Mouse (Mus musculus) midbrain, embryonic 14.5 days (tissue): ENCODE results near the gene Ddi2. TPM values are rescaled to one million over a fixed set of nuclear protein-coding genes. Genes with fewer than 3 reads are reported as not detected.

Experiments used
- ATAC-seq: fragments of 200-750 bp; cut with Nextera tagmentation; 2 replicates; pipeline ENCODE4 v1.8.0; 2017; ENCODE audit warnings: moderate number of reproducible peaks, moderate library complexity; ENCODE audit not compliant: low FRiP score, low TSS enrichment
- DNase-seq: peaks from one replicate; pipeline ENCODE4 v3.0.0-alpha.2; 2015
- H3K27ac ChIP-seq: fragments of 300-500 bp; sonication (generic); replicated peaks from 2 replicates; pipeline ENCODE4 v1.5.1; 2014; ENCODE audit warnings: mild to moderate bottlenecking, low read depth, low read length, moderate library complexity
- H3K27me3 ChIP-seq: fragments of 300-500 bp; sonication (generic); 2 replicates; pipeline ENCODE4 v1.6.1; 2014; ENCODE audit warnings: low read length, control low read depth, mixed read lengths; ENCODE audit not compliant: control insufficient read depth, insufficient read depth
- H3K36me3 ChIP-seq: fragments of 300-500 bp; sonication (generic); 2 replicates; pipeline ENCODE4 v1.6.1; 2014; ENCODE audit warnings: low read length, control low read depth; ENCODE audit not compliant: control insufficient read depth, insufficient read depth
- H3K4me1 ChIP-seq: fragments of 300-500 bp; sonication (generic); 2 replicates; pipeline ENCODE4 v1.6.1; 2014; ENCODE audit warnings: mild to moderate bottlenecking, antibody characterized with exemption, low read length, control low read depth; ENCODE audit not compliant: control insufficient read depth, insufficient read depth
- H3K4me2 ChIP-seq: fragments of 300-500 bp; sonication (generic); 2 replicates; pipeline ENCODE4 v1.6.1; 2014; ENCODE audit warnings: mild to moderate bottlenecking, low read length, moderate library complexity
- H3K4me3 ChIP-seq: fragments of 300-500 bp; sonication (generic); replicated peaks from 2 replicates; pipeline ENCODE4 v1.5.1; 2014; ENCODE audit warnings: low read depth, low read length
- H3K9ac ChIP-seq: fragments of 300-500 bp; sonication (generic); replicated peaks from 2 replicates; pipeline ENCODE4 v1.6.1; 2014; ENCODE audit warnings: mild to moderate bottlenecking, low read length, moderate library complexity
- H3K9me3 ChIP-seq: fragments of 300-500 bp; sonication (generic); 2 replicates; pipeline ENCODE4 v1.6.1; 2016; ENCODE audit warnings: low read length, control low read depth, mixed read lengths; ENCODE audit not compliant: control insufficient read depth
- WGBS: fragments of 180-500 bp; shearing (Covaris S2); extraction: QIAGEN DNeasy Blood & Tissue Kit; methylation state at CpG from one replicate; pipeline ENCODE4 v1.1.7; 2014; 5-methylcytosine and 5-hydroxymethylcytosine counted together
- polyA plus RNA-seq: library from polyadenylated mRNA; unstranded; fragments of >200 nt; fragmentation: Nextera tagmentation; extraction: Ambion mirVana; gene quantifications from 2 replicates; pipeline ENCODE4 v1.2.1, GENCODE M21; 2014

The Ddi2 gene
- polyA plus RNA-seq, 1 experiment from 2014 or later, result 12.9 TPM

DNA sequence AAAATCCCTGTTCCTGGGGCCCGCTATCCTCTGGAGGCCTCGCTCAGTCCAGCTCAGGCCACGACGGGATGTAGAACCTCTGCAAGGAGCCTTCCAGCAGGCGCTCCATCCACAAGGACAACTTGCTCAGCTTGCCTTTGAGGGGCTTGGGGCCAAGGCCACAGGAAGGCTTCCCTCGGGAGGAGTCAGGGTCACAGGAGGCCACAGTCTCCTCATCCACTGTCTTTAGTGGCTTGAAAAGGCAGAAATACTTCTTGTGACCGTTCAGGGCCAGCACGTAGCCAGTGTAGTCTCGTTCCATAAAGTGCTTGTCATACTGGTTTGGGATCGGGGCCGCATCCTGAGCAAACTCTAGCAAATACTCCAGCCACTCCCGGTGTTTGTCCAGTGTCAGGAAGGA, 40.3 kb upstream of the Ddi2 start:
- Histone ChIP-seq H3K9me3 (no peaks in the 10 kb centered on the region), H3K36me3 (peaks cover 73% of the 10 kb centered on the region), H3K9ac (no peak overlapping the region), H3K27me3 (no peaks in the 10 kb centered on the region), H3K4me1 (no peaks in the 10 kb centered on the region), H3K27ac (no peak overlapping the region), H3K4me3 (no peak overlapping the region), H3K4me2 (no peak overlapping the region)
- DNase-seq, result no peak
- 94% methylated on average over 12 of the region's 12 CpGs for WGBS
- no peak for ATAC-seq

DNA sequence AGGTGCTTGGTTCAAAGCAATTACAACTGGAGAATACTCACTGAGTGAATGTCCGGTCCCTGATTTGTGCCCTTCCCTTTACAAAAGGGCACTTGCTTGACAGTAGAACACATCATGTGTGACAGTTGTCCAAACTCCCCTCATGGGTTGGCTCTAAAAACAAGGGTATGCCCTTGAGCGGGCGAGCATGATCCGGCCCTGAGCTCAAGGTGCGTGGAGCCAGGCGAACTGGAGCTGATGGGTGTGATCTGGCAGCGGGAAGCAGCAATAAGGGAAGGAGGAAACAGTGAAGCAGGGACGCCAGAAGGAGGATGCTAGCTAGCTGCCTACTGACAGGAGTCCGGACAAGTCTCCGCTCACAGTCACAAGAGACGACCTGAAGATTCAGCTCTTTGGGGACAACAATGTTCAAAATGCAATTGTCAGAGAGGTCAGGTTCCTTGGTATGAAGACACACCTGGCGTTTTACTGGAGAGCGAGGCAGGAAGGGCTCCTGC, 38.9 kb upstream of the Ddi2 start:
- Histone ChIP-seq H3K27me3 (no peaks in the 10 kb centered on the region), H3K36me3 (peaks cover 60% of the 10 kb centered on the region), H3K4me1 (no peaks in the 10 kb centered on the region), H3K4me3 (no peak overlapping the region), H3K9ac (no peak overlapping the region), H3K27ac (no peak overlapping the region), H3K9me3 (no peaks in the 10 kb centered on the region), H3K4me2 (no peak overlapping the region)
- ATAC-seq (no peak), DNase-seq (no peak)
- WGBS, result 95% methylated on average over 13 of the region's 13 CpGs

- no peaks in the 10 kb centered on the region for H3K27me3 ChIP-seq
- H3K36me3 ChIP-seq, result peaks cover 48% of the 10 kb centered on the region
- no peak for DNase-seq
These were observed 37.7 kb upstream of the Ddi2 start for GRCm38 (mm10) chr4:141760942-141761341.

GRCm38 (mm10) chr4:141758874-141759542, 35.8 kb upstream of the Ddi2 start:
- Histone ChIP-seq H3K27ac (no peak overlapping the region), H3K4me1 (no peaks in the 10 kb centered on the region), H3K9me3 (no peaks in the 10 kb centered on the region), H3K9ac (no peak overlapping the region), H3K36me3 (peaks cover 34% of the 10 kb centered on the region), H3K27me3 (no peaks in the 10 kb centered on the region), H3K4me3 (no peak overlapping the region), H3K4me2 (no peak overlapping the region)
- DNase-seq, result no peak
- WGBS, result 75% methylated on average over 6 of the region's 6 CpGs
- no peak for ATAC-seq

More at GRCm38 (mm10) chr4:141760942-141761341, 37.7 kb upstream of the Ddi2 start:
- 90% methylated on average over 4 of the region's 4 CpGs for WGBS
- Histone ChIP-seq H3K9me3 (no peaks in the 10 kb centered on the region), H3K27ac (no peak overlapping the region), H3K9ac (no peak overlapping the region), H3K4me3 (no peak overlapping the region), H3K4me1 (no peaks in the 10 kb centered on the region), H3K4me2 (no peak overlapping the region)
- ATAC-seq, result no peak

- no peak overlapping the region for H3K4me3 ChIP-seq
- ATAC-seq, result no peak
- 96% methylated on average over 3 of the region's 3 CpGs for WGBS
- H3K9ac ChIP-seq, result no peak overlapping the region
- H3K27me3 ChIP-seq, result no peaks in the 10 kb centered on the region
- no peak overlapping the region for H3K4me2 ChIP-seq
- no peaks in the 10 kb centered on the region for H3K4me1 ChIP-seq
- peaks cover 15% of the 10 kb centered on the region for H3K36me3 ChIP-seq
- no peak overlapping the region for H3K27ac ChIP-seq
- no peaks in the 10 kb centered on the region for H3K9me3 ChIP-seq
- DNase-seq, result no peak
These were observed 33.9 kb upstream of the Ddi2 start for GRCm38 (mm10) chr4:141757124-141757523.

GRCm38 (mm10) chr4:141755375-141755930, 32.2 kb upstream of the Ddi2 start:
- Histone ChIP-seq H3K9me3 (no peaks in the 10 kb centered on the region), H3K9ac (no peak overlapping the region), H3K4me1 (no peaks in the 10 kb centered on the region), H3K4me2 (no peak overlapping the region), H3K36me3 (no peaks in the 10 kb centered on the region), H3K4me3 (no peak overlapping the region), H3K27me3 (no peaks in the 10 kb centered on the region), H3K27ac (no peak overlapping the region)
- no peak for DNase-seq
- no peak for ATAC-seq
- WGBS, result 90% methylated on average over 19 of the region's 19 CpGs

DNA sequence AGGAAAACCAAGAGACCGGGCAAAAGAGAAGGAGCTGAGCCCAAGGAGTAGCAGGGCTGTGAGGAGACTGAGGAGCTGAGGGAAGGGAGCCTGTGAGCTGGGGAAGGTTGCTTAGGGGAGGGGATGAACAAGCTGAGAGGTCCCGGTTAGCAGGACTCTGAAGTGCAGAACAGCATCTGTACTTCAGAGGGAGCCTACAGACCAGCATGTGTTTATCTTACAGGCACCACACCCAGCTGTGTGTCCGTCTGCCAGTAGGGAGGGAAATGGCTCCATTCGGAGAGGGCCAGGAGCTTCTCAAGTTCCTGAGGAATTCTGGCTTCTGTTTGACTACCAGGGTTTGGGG, 28.8 kb upstream of the Ddi2 start:
- H3K9ac ChIP-seq, result no peak overlapping the region
- H3K4me3 ChIP-seq, result no peak overlapping the region
- no peaks in the 10 kb centered on the region for H3K27me3 ChIP-seq
- no peaks in the 10 kb centered on the region for H3K36me3 ChIP-seq
- no peaks in the 10 kb centered on the region for H3K9me3 ChIP-seq
- no peaks in the 10 kb centered on the region for H3K4me1 ChIP-seq
- no peak overlapping the region for H3K27ac ChIP-seq
- no peak overlapping the region for H3K4me2 ChIP-seq
- WGBS, result 14% methylated on average over 4 of the region's 4 CpGs
- ATAC-seq (no peak), DNase-seq (no peak)

- no peaks in the 10 kb centered on the region for H3K36me3 ChIP-seq
- WGBS, result 57% methylated on average over 4 of the region's 4 CpGs
- ATAC-seq, result no peak
- H3K4me1 ChIP-seq, result no peaks in the 10 kb centered on the region
- H3K27me3 ChIP-seq, result no peaks in the 10 kb centered on the region
- no peak overlapping the region for H3K4me2 ChIP-seq
- no peak overlapping the region for H3K27ac ChIP-seq
- DNase-seq, result no peak
- H3K4me3 ChIP-seq, result no peak overlapping the region
- H3K9ac ChIP-seq, result no peak overlapping the region
- no peaks in the 10 kb centered on the region for H3K9me3 ChIP-seq
These were observed 28.3 kb upstream of the Ddi2 start for GRCm38 (mm10) chr4:141751419-141752075.

- H3K4me2 ChIP-seq, result no peak overlapping the region
- DNase-seq (no peak), ATAC-seq (no peak)
- H3K36me3 ChIP-seq, result no peaks in the 10 kb centered on the region
- H3K4me1 ChIP-seq, result no peaks in the 10 kb centered on the region
- no peak overlapping the region for H3K4me3 ChIP-seq
- WGBS, result 67% methylated on average over 3 of the region's 3 CpGs
- H3K27ac ChIP-seq, result no peak overlapping the region
- H3K27me3 ChIP-seq, result no peaks in the 10 kb centered on the region
- no peak overlapping the region for H3K9ac ChIP-seq
- H3K9me3 ChIP-seq, result no peaks in the 10 kb centered on the region
These were observed 27.6 kb upstream of the Ddi2 start for GRCm38 (mm10) chr4:141750826-141751225.
